Mouse (Mus musculus) lung, adult 18-20 months (tissue): ENCODE data around the gene Tmem219.

Experiments
- DNase-seq, 2 experiments: peaks; one replicate each; pipeline ENCODE4 v3.0.0; 2022; ENCODE audit warnings: mixed read lengths in 2 of 2

The Tmem219 gene

DNA sequence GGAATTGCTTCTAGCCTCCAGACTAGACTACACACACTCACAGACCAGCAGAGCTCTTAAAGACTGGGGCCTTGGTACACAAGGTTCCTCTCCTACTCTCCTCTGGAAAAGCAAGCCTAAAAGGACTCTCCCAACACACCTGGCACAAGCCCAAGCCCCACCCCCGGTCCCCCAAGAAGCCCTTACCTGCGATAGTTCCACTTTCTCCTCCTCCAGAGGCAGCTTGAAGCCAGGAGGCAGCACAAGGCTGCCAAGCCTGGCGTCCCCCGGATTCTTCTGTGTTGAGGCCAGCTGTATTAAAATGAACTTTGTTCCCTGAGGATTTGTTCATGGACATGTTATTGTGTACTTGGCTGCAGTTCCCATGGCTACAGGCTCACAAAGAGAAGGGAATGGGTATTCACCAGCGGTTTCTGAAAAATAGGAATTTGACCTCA lies at the start of gene Tmem219:
TSS of gene Tmem219 (minus strand) at position 294 of the 437 bp plus-strand sequence.
- peak; percentile 85 to 86 for DNase-seq

DNA sequence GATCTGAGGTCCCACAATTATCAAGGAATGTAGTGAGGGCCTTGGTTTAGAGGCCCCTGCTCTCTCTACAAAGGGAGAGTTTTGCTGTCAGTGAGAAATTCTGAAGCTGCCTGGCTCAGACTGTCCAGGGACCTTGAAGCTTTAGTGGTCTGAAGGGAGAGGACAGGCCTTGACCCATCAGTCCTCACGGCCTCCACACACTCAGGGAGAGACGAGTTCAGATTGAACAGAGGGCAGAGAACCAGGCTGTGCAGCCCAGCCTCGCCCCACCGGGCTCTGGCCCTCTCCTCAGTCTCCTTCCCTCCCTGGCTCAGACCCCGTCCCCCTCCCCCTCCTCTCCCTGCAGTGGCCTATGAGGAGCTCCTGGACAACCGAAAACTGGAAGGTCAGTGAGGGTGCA lies 44.6 kb upstream of the Tmem219 start:
- DNase-seq, result no peak

DNA sequence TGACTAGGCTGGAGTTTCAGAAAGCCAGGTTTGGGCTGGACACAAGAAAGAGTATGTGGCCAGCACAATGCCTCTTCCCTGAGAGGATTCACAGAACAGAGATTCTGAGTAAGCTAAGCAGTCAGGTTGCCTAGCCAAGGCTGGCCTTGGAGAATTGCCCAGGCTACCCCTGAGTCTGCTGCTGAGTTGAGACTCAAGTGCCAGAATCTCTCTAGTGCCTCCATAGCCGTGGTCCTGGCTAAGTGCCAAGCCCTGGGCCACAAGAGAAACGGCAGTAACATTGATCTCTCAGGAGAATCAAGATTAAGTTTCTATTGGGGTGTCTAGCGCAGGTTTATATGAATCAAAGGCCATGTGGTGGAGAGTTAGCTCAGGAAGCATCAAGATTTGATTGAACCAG lies 42.9 kb upstream of the Tmem219 start:
- DNase-seq, result no peak

GRCm38 (mm10) chr7:126963548-126964286 lies 41.0 kb upstream of the Tmem219 start:
- peak; percentile 43 to 48 for DNase-seq

DNA sequence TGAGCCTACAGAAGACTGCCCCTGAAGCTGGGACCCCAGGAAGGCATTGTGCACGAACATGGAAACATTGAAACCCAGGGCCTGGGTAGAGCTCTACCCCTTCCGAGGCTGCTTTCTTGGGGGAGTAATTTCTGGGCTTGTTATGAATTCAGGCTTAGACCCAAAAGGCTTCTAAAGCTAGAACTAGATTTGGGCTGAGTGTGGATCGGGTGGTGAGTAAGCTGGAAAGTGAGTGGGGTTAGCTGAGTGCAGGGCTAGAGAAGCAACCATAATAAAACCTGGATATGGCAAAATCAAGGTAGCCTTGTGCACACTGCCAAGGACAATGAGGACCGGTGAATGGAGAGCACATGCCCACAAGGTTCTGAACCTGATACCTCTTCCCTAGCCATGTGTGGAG lies 39.2 kb upstream of the Tmem219 start:
- DNase-seq, result no peak

DNA sequence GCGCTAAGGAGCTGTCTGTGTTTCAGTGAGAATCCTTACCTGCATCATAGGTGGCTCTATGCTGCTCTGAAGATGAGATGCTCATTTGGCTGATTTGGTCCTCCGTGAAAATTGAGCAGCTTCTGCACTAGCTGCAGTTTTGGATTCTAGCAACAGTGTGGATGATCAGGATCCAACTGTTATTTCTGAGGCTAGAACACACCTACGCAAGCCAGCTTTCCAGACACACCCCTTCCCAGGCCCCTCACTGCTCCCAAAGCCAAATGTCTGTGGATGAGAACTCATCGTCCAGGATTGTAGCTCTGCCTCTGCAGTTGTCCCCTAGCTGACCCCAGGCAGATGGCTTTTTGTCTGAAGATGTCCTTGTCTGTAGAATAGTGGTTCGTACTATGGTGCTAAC lies 38.4 kb upstream of the Tmem219 start:
- no peak for DNase-seq

- no peak for DNase-seq
These were observed 37.1 kb upstream of the Tmem219 start for GRCm38 (mm10) chr7:126959780-126960179.

DNA sequence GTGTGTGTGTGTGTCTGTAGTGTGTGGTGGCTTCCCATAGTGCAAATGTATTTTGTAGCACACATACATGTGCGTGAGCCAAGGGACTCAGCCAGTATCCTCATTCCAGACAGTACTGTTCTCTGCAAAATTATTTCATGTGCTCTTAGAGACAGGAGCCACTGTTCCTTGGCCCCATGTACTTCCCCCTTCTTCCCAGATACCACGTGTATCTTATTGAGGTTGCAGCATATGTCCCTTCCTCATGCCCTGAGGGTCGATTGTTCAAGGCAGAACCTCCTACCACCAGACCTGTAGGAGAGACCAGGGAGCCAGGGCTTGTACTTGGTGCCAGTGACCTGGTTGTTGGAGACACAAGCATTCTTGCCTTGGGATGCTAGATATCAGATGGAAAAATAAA lies 32.4 kb upstream of the Tmem219 start:
- DNase-seq, result no peak

- DNase-seq, result no peak
These were observed 29.9 kb upstream of the Tmem219 start for GRCm38 (mm10) chr7:126952646-126953045.

DNA sequence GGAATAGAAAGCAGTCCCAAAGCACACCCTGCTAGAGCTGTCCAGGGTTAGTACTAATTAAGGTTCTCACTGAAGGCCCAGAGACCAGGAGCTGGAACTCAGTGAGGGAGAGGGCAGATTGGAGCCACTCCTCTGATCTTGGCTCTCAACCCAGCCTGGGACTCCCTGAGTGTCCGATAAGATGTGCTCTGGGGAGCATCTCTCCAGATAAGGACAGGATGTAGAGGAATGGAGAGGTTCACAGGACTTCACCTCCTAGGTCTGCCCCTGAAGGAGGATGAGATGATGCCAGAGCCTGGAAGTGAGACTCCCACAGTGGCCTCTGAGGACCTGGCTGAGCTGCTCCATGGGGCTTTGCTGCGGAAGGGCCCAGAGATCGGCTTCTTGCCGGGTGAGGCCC lies 29.0 kb upstream of the Tmem219 start:
- DNase-seq, result no peak

DNA sequence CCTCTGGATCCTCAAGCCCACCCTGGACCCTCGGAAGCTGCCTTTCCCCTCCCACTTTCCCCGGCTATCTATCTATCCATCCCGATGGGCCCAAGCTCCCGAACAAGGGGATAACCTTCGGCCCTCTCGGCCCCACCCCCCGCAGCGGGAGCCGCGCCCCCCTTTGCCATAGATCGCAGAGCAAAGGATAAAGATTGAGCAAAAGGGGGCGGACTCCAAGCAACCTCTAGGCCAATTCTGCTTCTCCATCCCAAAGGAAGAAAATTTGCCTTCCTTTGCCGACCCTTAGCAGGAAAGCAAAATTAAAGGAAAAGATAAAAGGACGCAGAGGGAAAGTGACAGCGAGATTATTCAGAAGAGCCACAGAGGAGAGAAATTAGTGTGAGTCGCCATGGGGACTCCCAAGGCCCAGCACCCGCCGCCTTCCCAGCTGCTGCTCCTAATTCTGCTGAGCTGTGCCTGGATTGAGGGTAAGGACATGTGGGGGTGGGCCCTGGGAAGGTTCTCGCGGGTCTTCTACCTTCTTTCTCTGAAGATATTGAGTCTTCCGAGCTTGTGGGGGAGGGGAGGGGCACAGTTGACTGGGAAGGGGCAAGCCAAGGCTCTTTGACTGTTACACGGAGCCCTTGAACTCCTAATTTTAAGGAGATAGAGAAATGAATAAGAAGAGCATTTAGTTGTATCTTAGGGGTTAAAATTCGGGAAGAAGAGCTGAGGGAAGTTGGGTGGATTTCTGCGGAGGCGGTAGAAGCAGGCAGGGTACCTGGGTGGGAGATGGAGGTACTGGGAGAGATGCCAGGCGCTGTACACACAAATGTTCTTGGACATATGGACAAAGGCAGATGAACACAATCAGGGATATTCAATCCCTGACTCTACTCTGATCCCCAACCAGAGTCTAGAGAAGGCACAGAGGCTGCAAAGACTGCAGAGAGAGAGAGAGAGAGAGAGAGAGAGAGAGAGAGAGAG lies 28.2 kb upstream of the Tmem219 start:
- DNase-seq, result no peak

- DNase-seq, result peak; percentile 76 to 85
These were observed 27.3 kb upstream of the Tmem219 start, which contains the start of gene Sez6l2 for GRCm38 (mm10) chr7:126949793-126950646. TSS of gene Sez6l2 (plus strand) at chr7:126950563.

GRCm38 (mm10) chr7:126949403-126949792 lies 26.7 kb upstream of the Tmem219 start, which contains the start of gene Asphd1:
TSS of gene Asphd1 (minus strand) at chr7:126949582.
- no peak for DNase-seq

DNA sequence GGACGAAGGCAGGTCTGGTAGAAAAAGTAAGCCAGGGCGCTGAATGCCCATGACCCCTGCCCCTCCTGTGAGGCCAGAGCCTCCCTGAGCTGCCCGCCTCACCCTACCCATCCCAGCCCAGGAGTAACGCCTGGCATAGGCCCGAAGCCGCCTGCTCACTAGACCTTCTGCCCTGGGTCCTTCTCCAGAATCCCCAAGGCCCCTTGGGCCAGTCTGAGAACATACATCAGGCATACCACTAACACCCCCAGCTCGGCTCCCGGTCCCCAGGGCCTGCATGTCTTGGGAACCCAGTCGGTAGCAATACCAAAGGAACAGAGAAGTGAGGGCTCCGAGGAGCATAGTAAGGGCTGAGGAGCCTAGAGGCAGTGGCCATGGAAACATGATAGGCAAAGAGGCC lies 25.9 kb upstream of the Tmem219 start:
- DNase-seq, result no peak

GRCm38 (mm10) chr7:126946530-126946929 lies 23.8 kb upstream of the Tmem219 start:
- no peak for DNase-seq

GRCm38 (mm10) chr7:126941801-126942200 lies 19.1 kb upstream of the Tmem219 start:
- DNase-seq, result no peak

GRCm38 (mm10) chr7:126941171-126941570 lies 18.5 kb upstream of the Tmem219 start:
- DNase-seq, result no peak

DNA sequence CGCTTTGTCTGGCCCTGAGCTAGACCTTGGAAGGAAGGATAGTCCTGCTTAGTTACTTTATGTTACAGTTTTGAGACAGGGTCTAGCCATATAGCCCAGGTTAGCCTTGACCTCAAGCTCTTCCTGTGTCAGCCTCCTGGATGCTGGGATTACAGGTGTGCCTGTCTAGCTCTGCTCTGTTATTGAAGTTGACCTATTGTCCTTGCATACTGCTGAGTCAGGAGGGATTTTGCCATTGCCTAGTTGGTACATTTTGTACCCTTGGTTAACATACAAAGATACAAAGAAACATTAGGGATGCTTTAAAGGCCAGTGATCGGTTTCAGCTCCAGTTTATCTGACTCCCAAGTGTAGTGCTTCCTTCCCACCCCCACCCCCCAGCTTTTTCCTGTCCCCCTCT lies 9.9 kb upstream of the Tmem219 start:
- no peak for DNase-seq

- peak in 1 of 2 experiments; percentile 29 for DNase-seq
These were observed 6.3 kb upstream of the Tmem219 start for GRCm38 (mm10) chr7:126929046-126929445.

GRCm38 (mm10) chr7:126928384-126929037 lies 5.8 kb upstream of the Tmem219 start, which contains the start of gene Kctd13:
TSS of gene Kctd13 (plus strand) at chr7:126928879.
- peak; percentile 93 to 95 for DNase-seq

DNA sequence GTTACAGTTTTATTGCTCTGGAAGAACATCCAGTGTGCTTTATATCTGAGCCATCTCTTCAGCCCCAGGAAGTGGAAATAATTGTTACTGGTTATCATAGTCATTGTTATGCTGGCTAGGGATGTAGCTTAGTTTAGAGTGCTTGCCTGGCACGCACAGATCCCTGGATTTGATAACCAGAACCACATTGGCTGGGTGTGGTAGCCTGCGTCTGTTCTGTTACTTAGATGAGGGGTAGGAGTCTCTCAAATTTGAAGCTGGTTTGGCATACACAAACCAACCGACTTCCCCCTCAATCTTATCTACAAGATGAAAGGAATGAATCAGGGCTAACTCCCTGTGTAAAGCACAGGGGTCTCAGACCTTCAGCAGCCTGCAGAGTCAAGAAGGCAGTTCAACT lies 3.6 kb upstream of the Tmem219 start:
- no peak for DNase-seq

GRCm38 (mm10) chr7:126923999-126924398 lies 1.3 kb upstream of the Tmem219 start:
- DNase-seq, result no peak
